In genomic region chr19:40401213-40401612, GRCm38 (mm10) we compare ENCODE assay signal across 8 mouse cellular contexts.
DNase-seq lines count a peak whose midpoint lies in the region; ATAC-seq lines count a peak whose summit lies in the region.

No protein-coding gene starts in this region.

- no peak overlapping the region for H3K4me2 ChIP-seq in midbrain, embryonic 14.5 days (ENCODE audit: low read length)
- no peak overlapping the region for H3K4me2 ChIP-seq in liver, embryonic 16.5 days (ENCODE audit: low read depth, low read length)
- no peak overlapping the region for H3K4me2 ChIP-seq in stomach, embryonic 16.5 days (ENCODE audit: low read depth, low read length)

- no peak for DNase-seq in midbrain, embryonic 14.5 days
- DNase-seq in midbrain, embryonic 10.5 days (ENCODE audit: low spot score): no peak
- no peak for DNase-seq in frontal cortex, postnatal 10 days (ENCODE audit: low spot score in 2 of 2)
- no peak for DNase-seq in layer of hippocampus, adult 18-20 months (ENCODE audit: low spot score in 2 of 2)
- DNase-seq in left cerebral cortex, adult 8-10 months (ENCODE audit: low spot score in 2 of 2): no peak

- H3K9me3 ChIP-seq in midbrain, embryonic 14.5 days (ENCODE audit: control insufficient read depth, low read length): no peaks in the 10 kb centered on the region
- no peaks in the 10 kb centered on the region for H3K9me3 ChIP-seq in midbrain, embryonic 10.5 days (replicated peaks)
- no peaks in the 10 kb centered on the region for H3K9me3 ChIP-seq in liver, embryonic 16.5 days (replicated peaks; ENCODE audit: control insufficient read depth, low read length)
- H3K9me3 ChIP-seq in stomach, embryonic 16.5 days (replicated peaks; ENCODE audit: control insufficient read depth, low read length): no peaks in the 10 kb centered on the region

- WGBS in midbrain, embryonic 14.5 days: 91% methylated on average over 7 of the region's 7 CpGs
- WGBS in midbrain, embryonic 10.5 days: 91% methylated on average over 7 of the region's 7 CpGs
- 55% methylated on average over 7 of the region's 7 CpGs for WGBS in liver, embryonic 16.5 days (ENCODE audit: insufficient replicate concordance)
- 32% methylated on average over 7 of the region's 7 CpGs for WGBS in stomach, embryonic 16.5 days

- no peak overlapping the region for H3K4me3 ChIP-seq in midbrain, embryonic 14.5 days (replicated peaks; ENCODE audit: low read depth, low read length)
- no peak overlapping the region for H3K4me3 ChIP-seq in midbrain, embryonic 10.5 days
- no peak overlapping the region for H3K4me3 ChIP-seq in brown adipose tissue, adult 24 weeks (ENCODE audit: insufficient read depth, low read depth, low read length)
- H3K4me3 ChIP-seq in liver, embryonic 16.5 days (ENCODE audit: low read depth, low read length): no peak overlapping the region
- no peak overlapping the region for H3K4me3 ChIP-seq in stomach, embryonic 16.5 days (replicated peaks; ENCODE audit: low read length)

- H3K27me3 ChIP-seq in midbrain, embryonic 14.5 days (ENCODE audit: control insufficient read depth, insufficient read depth, low read length): no peaks in the 10 kb centered on the region
- H3K27me3 ChIP-seq in midbrain, embryonic 10.5 days (ENCODE audit: low read depth, poor library complexity, severe bottlenecking): no peaks in the 10 kb centered on the region
- H3K27me3 ChIP-seq in liver, embryonic 16.5 days (ENCODE audit: control insufficient read depth, insufficient read depth, low read depth, low read length): no peaks in the 10 kb centered on the region
- H3K27me3 ChIP-seq in stomach, embryonic 16.5 days (ENCODE audit: control insufficient read depth, insufficient read depth, low read length): no peaks in the 10 kb centered on the region

- H3K9ac ChIP-seq in midbrain, embryonic 14.5 days (replicated peaks; ENCODE audit: low read length): no peak overlapping the region
- H3K9ac ChIP-seq in liver, embryonic 16.5 days (ENCODE audit: low read depth, low read length): no peak overlapping the region
- H3K9ac ChIP-seq in stomach, embryonic 16.5 days (ENCODE audit: low read length): no peak overlapping the region

- H3K4me1 ChIP-seq in midbrain, embryonic 14.5 days (ENCODE audit: control insufficient read depth, insufficient read depth, low read length): no peaks in the 10 kb centered on the region
- no peaks in the 10 kb centered on the region for H3K4me1 ChIP-seq in midbrain, embryonic 10.5 days
- H3K4me1 ChIP-seq in brown adipose tissue, adult 24 weeks (ENCODE audit: control insufficient read depth, insufficient read depth, insufficient read length, low read length): peaks cover 55% of the 10 kb centered on the region
- H3K4me1 ChIP-seq in liver, embryonic 16.5 days (ENCODE audit: control insufficient read depth, low read depth, low read length): peaks cover 4% of the 10 kb centered on the region; the same call in 1 of the 2 replicates
- H3K4me1 ChIP-seq in stomach, embryonic 16.5 days (ENCODE audit: control insufficient read depth, insufficient read depth, low read length): peaks cover 29% of the 10 kb centered on the region

- 0 out of 2 replicates have a peak, but pooled peaks cover 3% of the 10 kb centered on the region for H3K36me3 ChIP-seq in midbrain, embryonic 14.5 days (ENCODE audit: control insufficient read depth, insufficient read depth, low read length)
- H3K36me3 ChIP-seq in midbrain, embryonic 10.5 days: no peaks in the 10 kb centered on the region
- no peaks in the 10 kb centered on the region for H3K36me3 ChIP-seq in liver, embryonic 16.5 days (ENCODE audit: control insufficient read depth, insufficient read depth)
- no peaks in the 10 kb centered on the region for H3K36me3 ChIP-seq in stomach, embryonic 16.5 days (ENCODE audit: control insufficient read depth, insufficient read depth, low read length)

- peak; percentile 37; the same call in 1 of the 2 replicates for ATAC-seq in midbrain, embryonic 14.5 days (ENCODE audit: low FRiP score, low TSS enrichment)
- ATAC-seq in liver, embryonic 16.5 days (ENCODE audit: low read depth): peak; percentile 83
- peak; percentile 74 for ATAC-seq in stomach, embryonic 16.5 days (ENCODE audit: insufficient read depth, low FRiP score)

- H3K27ac ChIP-seq in midbrain, embryonic 14.5 days (replicated peaks; ENCODE audit: low read depth, low read length): no peak overlapping the region
- no peak overlapping the region for H3K27ac ChIP-seq in midbrain, embryonic 10.5 days (replicated peaks)
- H3K27ac ChIP-seq in brown adipose tissue, adult 24 weeks (replicated peaks; ENCODE audit: low read depth, low read length): peak overlapping the region; percentile 65
- H3K27ac ChIP-seq in liver, embryonic 16.5 days (ENCODE audit: low read length): peak overlapping the region; percentile 43
- peak overlapping the region; percentile 43; the same call in 1 of the 2 replicates for H3K27ac ChIP-seq in stomach, embryonic 16.5 days (ENCODE audit: low read length)

Comparison
In these comparisons a context has a peak if more than half of its experiments do, and no peak if none do; other contexts are left out.
1. H3K27ac ChIP-seq: peak in brown adipose tissue, adult 24 weeks (single experiment), liver, embryonic 16.5 days (single experiment) and stomach, embryonic 16.5 days (single experiment); none in midbrain, embryonic 14.5 days (single experiment) and midbrain, embryonic 10.5 days (single experiment).
2. Peak in every context shown above with its lines, with median percentiles within 50 percentile points of each other: ATAC-seq.